Mouse (Mus musculus) lung, adult 2 months (tissue): Measurements from ENCODE around the gene Alg2.

ENCODE experiments used
- CTCF ChIP-seq: fragments of 200-500 bp; IDR thresholded peaks from 2 replicates; pipeline ENCODE4 v1.5.1; 2011; ENCODE audit warnings: mild to moderate bottlenecking, low read length, control low read depth; ENCODE audit not compliant: insufficient read depth
- POLR2A ChIP-seq: fragments of 200-500 bp; IDR thresholded peaks from 2 replicates; pipeline ENCODE4 v1.6.1; 2011; ENCODE audit warnings: low read depth, mild to moderate bottlenecking, control low read depth, low read length, borderline replicate concordance; ENCODE audit errors: extremely low read depth

- no peak for TF ChIP-seq POLR2A
- TF ChIP-seq CTCF: no peak
Observed at GRCm38 (mm10) chr4:47504841-47505517, 30.8 kb upstream of the Alg2 start.
